Mouse (Mus musculus) gonadal fat pad, adult 2 months (tissue): ENCODE data around the gene Actn2. TPM values are rescaled to one million over a fixed set of nuclear protein-coding genes. Genes with fewer than 3 reads are reported as not detected.

Experiments
- DNase-seq: peaks from one replicate; pipeline ENCODE4 v3.0.0-alpha.2; 2012; ENCODE audit warnings: low read depth
- polyA plus RNA-seq: library from polyadenylated mRNA; depleted of rRNA; stranded (reverse); fragments of >200 nt; gene quantifications from 2 replicates; pipeline ENCODE4 v1.2.3, GENCODE M21; 2012

Gene Actn2
- polyA plus RNA-seq, 1 experiment: 1.5 TPM

GRCm38 (mm10) chr13:12314173-12314572 is 26.4 kb downstream of the Actn2 start:
- DNase-seq: no peak

- DNase-seq: no peak
Observed at GRCm38 (mm10) chr13:12311930-12312492, 28.5 kb downstream of the Actn2 start.

DNA sequence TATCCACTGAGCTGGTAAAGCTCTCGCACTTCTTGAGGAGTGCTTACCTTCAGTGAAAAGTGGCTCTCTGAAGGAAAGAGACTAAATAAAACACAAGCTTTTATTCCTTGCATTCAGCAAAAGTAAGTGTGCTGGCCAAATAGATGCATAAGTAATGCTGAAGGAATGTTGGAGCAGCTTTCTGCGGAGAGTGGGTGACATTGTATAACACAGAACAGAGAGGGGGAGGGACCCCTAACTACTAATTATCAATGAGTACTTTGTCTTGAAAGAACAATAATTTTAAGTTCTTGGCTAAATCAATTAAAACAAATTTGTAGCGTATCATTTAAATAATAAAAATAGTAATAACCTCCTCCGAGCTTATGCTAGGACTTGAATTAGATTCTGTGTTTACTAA is 29.2 kb downstream of the Actn2 start:
- DNase-seq: no peak

DNA sequence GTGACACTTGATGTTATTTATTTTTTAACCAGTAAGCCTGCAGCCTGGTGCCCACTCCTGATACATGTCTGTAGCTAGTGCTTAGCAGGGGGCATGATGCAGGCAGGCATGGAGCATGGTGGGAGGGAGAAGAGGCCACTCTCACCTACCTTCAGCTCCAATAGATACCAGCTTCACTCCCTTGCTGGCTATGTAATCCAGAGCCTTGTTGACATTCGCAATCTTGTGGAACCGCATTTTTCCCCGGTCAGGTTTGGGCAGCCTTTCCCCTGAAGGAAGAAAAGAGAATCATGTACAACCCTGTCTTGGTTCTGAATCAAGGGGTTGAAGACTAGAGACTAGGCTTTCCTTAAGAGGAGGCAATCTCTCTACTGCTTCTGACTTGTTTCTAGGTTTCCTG is 31.1 kb downstream of the Actn2 start:
- DNase-seq: peak; percentile 51

DNA sequence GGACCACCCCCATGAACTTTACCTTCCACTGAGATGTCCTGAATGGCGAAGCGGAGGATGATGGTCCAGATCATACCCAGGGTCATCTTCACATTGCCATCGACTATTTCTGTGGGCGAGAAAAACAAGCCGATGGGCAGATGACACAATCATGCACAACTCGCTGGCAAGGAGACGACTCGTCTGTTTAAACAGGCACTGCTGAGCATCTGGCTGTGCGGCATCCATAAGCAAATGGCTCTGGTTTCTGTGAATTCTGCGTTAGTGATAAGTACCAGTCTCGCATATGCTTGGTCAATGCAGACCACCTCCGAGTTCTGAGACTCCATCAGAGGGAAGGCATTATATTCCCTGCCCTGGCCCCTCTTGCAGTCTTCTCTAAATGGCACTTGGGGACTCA is 31.7 kb downstream of the Actn2 start:
- peak; percentile 45 for DNase-seq

- peak; percentile 5 for DNase-seq
Observed at GRCm38 (mm10) chr13:12308473-12308872, 32.1 kb downstream of the Actn2 start.

GRCm38 (mm10) chr13:12307286-12307685 is 33.3 kb downstream of the Actn2 start:
- no peak for DNase-seq

- DNase-seq: no peak
Observed at GRCm38 (mm10) chr13:12305540-12305939, 35.0 kb downstream of the Actn2 start.

DNA sequence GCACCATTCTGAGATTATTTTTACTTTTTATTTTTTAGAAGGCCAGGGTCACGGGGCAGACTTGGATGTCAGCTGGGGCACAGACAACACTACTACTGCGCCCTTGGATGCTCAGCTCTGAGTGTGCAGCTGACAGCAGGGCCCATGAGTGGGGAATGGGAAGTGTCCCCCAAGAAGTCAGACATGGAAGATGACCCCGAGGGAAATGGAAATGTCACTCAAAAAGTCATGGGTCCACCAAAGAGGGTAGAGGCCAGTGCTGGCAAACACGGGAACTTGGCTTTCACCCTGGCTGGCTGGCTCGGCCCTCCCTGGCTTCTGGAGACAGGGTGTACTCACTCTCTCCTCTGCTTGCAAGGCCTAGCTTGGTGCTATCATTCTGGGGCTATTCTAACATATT is 35.6 kb downstream of the Actn2 start:
- DNase-seq: no peak

- DNase-seq: no peak
Observed at GRCm38 (mm10) chr13:12297777-12298176, 42.8 kb downstream of the Actn2 start.

DNA sequence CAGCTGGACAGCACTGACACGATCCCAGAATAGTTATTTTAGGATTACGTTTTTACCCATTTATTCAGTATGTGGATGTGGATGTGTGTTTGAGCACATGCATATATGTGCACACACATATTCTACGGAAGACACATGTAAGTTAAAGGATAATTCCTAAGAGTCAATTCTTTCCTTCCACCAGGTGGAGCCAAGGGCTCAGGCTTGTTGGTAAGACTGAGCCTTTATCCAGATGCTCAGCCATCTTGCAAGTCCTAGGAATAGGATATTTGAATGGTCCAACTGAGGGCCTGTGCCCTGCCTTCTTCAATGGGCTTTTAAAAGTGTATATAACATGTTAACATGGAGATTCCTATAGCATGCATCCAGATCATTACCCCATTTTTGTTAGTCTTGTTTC is 43.9 kb downstream of the Actn2 start:
- peak; percentile 13 for DNase-seq

GRCm38 (mm10) chr13:12293810-12294209 is 46.8 kb downstream of the Actn2 start:
- no peak for DNase-seq

GRCm38 (mm10) chr13:12290700-12291099 is 49.9 kb downstream of the Actn2 start:
- DNase-seq: no peak

GRCm38 (mm10) chr13:12284528-12284927 is 56.0 kb downstream of the Actn2 start:
- no peak for DNase-seq

- DNase-seq: no peak
Observed at GRCm38 (mm10) chr13:12283826-12284225, 56.7 kb downstream of the Actn2 start.

DNA sequence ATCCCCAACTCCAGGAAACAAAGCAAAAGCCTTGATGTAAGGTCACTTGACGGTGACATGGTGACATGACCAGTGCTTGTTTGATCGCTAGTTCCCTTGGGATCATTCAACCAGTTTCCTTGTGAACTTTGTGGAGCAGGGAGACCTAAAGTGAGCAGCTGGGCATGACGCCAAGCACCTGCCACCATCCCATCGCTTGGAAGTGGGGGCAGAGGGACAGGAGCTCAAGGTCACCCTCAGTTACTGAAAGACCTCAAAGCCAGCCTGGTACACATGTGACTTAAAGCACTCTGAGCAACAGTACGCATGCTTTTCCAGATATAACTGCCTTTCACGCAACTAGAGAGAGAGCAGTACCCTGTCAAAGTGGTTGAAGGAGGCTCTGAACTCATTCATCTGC is 65.8 kb downstream of the Actn2 start:
- DNase-seq: no peak

DNA sequence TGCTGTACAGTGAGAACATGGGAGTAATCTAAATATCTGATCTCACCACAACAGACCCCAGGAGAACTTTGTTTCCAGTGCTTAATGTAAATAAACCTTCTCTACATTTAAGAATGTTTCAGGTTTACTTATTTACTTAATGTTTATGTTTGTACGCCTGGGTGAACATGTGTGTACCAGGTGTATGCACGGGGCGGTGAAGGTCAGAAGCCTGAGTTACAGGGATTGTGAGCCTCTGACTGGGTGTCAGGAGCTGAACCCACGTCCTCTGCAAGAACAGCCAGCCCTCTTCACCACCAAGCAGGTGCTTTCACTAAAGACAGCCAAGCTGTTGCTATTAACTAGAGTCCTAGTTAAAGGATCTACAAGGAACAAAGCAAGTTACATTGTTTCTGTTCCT is 66.3 kb downstream of the Actn2 start:
- DNase-seq: no peak

DNA sequence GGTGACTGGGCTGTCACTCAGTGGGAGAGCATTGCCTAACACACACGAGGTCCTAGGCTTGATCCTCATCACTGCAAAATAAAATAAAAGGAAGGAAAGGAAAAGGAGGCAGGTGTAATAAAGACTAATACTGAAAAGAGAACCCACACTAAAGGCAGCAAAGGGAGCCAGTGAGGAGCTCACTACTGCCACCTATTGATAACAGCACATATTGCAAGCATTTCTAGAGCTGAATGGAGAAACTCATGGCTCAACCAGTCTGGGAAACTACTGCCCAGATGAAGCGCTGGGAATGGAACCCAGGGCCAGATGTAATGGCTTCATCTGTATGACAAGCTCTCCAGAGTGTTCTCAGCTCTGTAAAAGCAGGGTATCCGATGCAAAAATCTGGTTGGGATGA is 67.6 kb downstream of the Actn2 start:
- no peak for DNase-seq

GRCm38 (mm10) chr13:12267971-12268370 is 72.6 kb downstream of the Actn2 start:
- DNase-seq: no peak

DNA sequence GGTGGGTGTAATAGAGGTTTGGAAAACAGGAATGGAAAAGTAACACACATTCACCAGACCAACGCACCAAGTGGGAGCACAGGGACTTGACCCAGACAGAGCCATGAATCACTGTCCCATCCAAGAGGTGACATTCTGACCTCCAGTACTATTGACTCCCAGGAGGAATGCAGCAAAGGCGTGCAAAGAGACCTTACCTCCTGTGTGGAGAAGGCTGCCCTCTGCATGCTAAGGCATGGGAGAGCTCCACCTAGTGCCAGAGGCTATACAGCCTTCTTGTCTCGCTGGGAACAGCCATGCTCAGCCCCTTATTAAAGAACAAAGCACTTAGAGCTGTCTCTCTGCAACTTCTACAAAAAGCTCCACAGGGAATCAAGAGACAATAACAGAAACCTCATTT is 73.5 kb downstream of the Actn2 start:
- no peak for DNase-seq

- DNase-seq: no peak
Observed at GRCm38 (mm10) chr13:12263996-12264395, 76.6 kb downstream of the Actn2 start.

DNA sequence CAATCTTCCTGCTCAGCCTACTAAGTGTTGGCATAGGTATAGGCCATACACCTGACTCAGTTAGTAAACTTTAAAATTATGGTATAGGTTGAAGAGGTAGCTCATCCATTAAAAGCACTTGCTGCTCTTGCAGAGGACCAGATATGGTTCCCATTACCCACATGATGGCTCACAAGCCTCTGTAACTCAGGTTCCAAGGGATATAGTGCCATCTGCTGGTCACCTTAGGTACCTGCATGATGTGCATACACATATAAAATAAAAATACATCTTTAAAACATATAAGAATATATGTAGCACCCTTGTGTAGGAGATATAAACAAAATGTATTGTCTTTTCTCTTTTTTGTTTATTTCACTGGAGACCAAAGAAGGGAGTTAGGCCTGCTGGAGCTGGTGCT is 79.1 kb downstream of the Actn2 start:
- no peak for DNase-seq

- peak; percentile 33 for DNase-seq
Observed at GRCm38 (mm10) chr13:12257391-12258380, 82.9 kb downstream of the Actn2 start, which contains the start of gene Mtr. Gene Mtr, minus strand, starts transcription at chr13:12258113.
